Mouse (Mus musculus) c-Kit-positive CD71-positive TER-119-positive erythroid progenitor cells, embryonic 14.5 days (primary cell): ENCODE measurements around the gene Slc17a6.

Experiments
- DNase-seq: peaks from one replicate; pipeline ENCODE4 v3.0.0-alpha.2; 2013; ENCODE audit warnings: low spot score

Slc17a6 gene

GRCm38 (mm10) chr7:51621694-51622145 is at the start of gene Slc17a6:
TSS of gene Slc17a6 (plus strand) at chr7:51622006.
- DNase-seq = peak; percentile 1

GRCm38 (mm10) chr7:51600021-51600420 is 21.8 kb upstream of the Slc17a6 start:
- DNase-seq = no peak

- DNase-seq = no peak
Observed at GRCm38 (mm10) chr7:51603741-51604140, 18.1 kb upstream of the Slc17a6 start.

GRCm38 (mm10) chr7:51614404-51614803 is 7.4 kb upstream of the Slc17a6 start:
- peak; percentile 12 for DNase-seq

GRCm38 (mm10) chr7:51617941-51618340 is 3.9 kb upstream of the Slc17a6 start:
- peak; percentile 1 for DNase-seq

GRCm38 (mm10) chr7:51618412-51618811 is 3.4 kb upstream of the Slc17a6 start:
- no peak for DNase-seq

GRCm38 (mm10) chr7:51619977-51620376 is 1.8 kb upstream of the Slc17a6 start:
- DNase-seq = no peak

GRCm38 (mm10) chr7:51622196-51622595 is 390 bp downstream of the Slc17a6 start:
- no peak for DNase-seq

GRCm38 (mm10) chr7:51622666-51623065 is 860 bp downstream of the Slc17a6 start:
- no peak for DNase-seq

- DNase-seq = no peak
Observed at GRCm38 (mm10) chr7:51624336-51624897, 2.6 kb downstream of the Slc17a6 start.

- DNase-seq = no peak
Observed at GRCm38 (mm10) chr7:51625161-51625560, 3.4 kb downstream of the Slc17a6 start.

- DNase-seq = no peak
Observed at GRCm38 (mm10) chr7:51625591-51626255, 3.9 kb downstream of the Slc17a6 start.

GRCm38 (mm10) chr7:51626451-51627000 is 4.7 kb downstream of the Slc17a6 start:
- DNase-seq = no peak

GRCm38 (mm10) chr7:51627001-51627631 is 5.3 kb downstream of the Slc17a6 start:
- no peak for DNase-seq

- DNase-seq = no peak
Observed at GRCm38 (mm10) chr7:51627666-51628065, 5.9 kb downstream of the Slc17a6 start.

GRCm38 (mm10) chr7:51628349-51628748 is 6.5 kb downstream of the Slc17a6 start:
- no peak for DNase-seq

- DNase-seq = no peak
Observed at GRCm38 (mm10) chr7:51629206-51629605, 7.4 kb downstream of the Slc17a6 start.

- no peak for DNase-seq
Observed at GRCm38 (mm10) chr7:51631171-51631570, 9.4 kb downstream of the Slc17a6 start.

- no peak for DNase-seq
Observed at GRCm38 (mm10) chr7:51632543-51633229, 10.9 kb downstream of the Slc17a6 start.

GRCm38 (mm10) chr7:51633230-51633844 is 11.5 kb downstream of the Slc17a6 start:
- no peak for DNase-seq

- DNase-seq = no peak
Observed at GRCm38 (mm10) chr7:51657152-51657551, 35.3 kb downstream of the Slc17a6 start.

GRCm38 (mm10) chr7:51662441-51662840 is 40.6 kb downstream of the Slc17a6 start:
- DNase-seq = no peak
